ENCODE assay signal across 8 mouse cellular contexts in the genomic region with DNA sequence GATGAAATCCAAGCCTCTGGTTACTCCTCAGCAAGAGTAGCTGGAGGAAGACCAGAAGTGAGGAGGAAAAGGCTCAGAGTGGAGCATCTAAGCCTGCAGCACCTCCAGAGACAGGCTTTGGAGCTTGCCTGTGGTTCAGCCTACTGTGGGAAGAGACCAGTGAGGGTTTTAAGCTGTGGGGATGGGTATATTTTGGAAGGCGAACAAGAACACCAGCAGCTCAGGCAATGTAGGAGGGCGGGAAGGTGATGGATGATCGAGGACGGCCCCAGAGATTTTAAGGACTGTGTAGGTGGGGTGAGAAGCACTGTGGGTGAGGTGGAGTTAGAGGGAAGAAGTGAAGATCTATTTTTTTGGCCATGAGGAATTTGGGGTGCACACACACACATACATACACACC.
"Had no signal": no experiment of that assay in that cellular context is flagged by ENCODE, and none has a peak within 500 bp of the region (broad histone marks: within the 10 kb centered on the region; RNA-seq: fewer than 3 reads in every experiment).

No protein-coding gene starts in this region.

- DNase-seq: kidney, adult 8-10 months; kidney, postnatal 25 days; lung, adult 2 months; lung, postnatal 4 days; right cerebral cortex, postnatal 14 days; spleen, adult 18-20 months; thymus, adult 2 months; thymus, postnatal 25 days had no signal
